Mouse (Mus musculus): Measurements from ENCODE around the gene Taok3.
A peak's percentile ranks its signal among the peaks of the same experiment; 100 is the strongest.
"Not testable (repeated sequence)": the region's sequence is repeated elsewhere in the genome, so short reads cannot be mapped to it uniquely, and the experiment has no call there.

The Taok3 gene

GRCm38 (mm10) chr5:117268749-117269148 lies 148.8 kb downstream of the Taok3 start:
- DNase-seq, result no peak

GRCm38 (mm10) chr5:117269395-117269794 lies 149.5 kb downstream of the Taok3 start:
- no peak for DNase-seq

GRCm38 (mm10) chr5:117271945-117272344 lies 152.0 kb downstream of the Taok3 start:
- DNase-seq, result no peak

GRCm38 (mm10) chr5:117274817-117275216 lies 154.9 kb downstream of the Taok3 start:
- no peak for DNase-seq

GRCm38 (mm10) chr5:117277784-117278183 lies 157.9 kb downstream of the Taok3 start:
- no peak for DNase-seq

GRCm38 (mm10) chr5:117278809-117279668 lies 159.1 kb downstream of the Taok3 start:
- no peak for DNase-seq

- DNase-seq, result no peak
These were observed 159.7 kb downstream of the Taok3 start for GRCm38 (mm10) chr5:117279669-117280050.

- DNase-seq, result no peak
These were observed 161.6 kb downstream of the Taok3 start for GRCm38 (mm10) chr5:117281536-117281935.

GRCm38 (mm10) chr5:117282360-117282759 lies 162.4 kb downstream of the Taok3 start:
- DNase-seq, result no peak

GRCm38 (mm10) chr5:117284029-117284428 lies 164.1 kb downstream of the Taok3 start:
- no peak for DNase-seq

GRCm38 (mm10) chr5:117284682-117285081 lies 164.8 kb downstream of the Taok3 start:
- no peak for DNase-seq

GRCm38 (mm10) chr5:117285266-117285665 lies 165.3 kb downstream of the Taok3 start:
- DNase-seq, result no peak

GRCm38 (mm10) chr5:117286286-117286685 lies 166.4 kb downstream of the Taok3 start:
- no peak for DNase-seq

- DNase-seq, result peak; percentile 88 to 90
These were observed 167.2 kb downstream of the Taok3 start, which contains the start of gene Pebp1 for GRCm38 (mm10) chr5:117286831-117287822. Pebp1 (minus strand) TSS chr5:117287625.

GRCm38 (mm10) chr5:117289646-117290045 lies 169.7 kb downstream of the Taok3 start:
- DNase-seq, result no peak

- no peak for DNase-seq
These were observed 170.2 kb downstream of the Taok3 start for GRCm38 (mm10) chr5:117290081-117290480.

- DNase-seq, result no peak
These were observed 171.4 kb downstream of the Taok3 start for GRCm38 (mm10) chr5:117291312-117291711.

- DNase-seq, result no peak
These were observed 172.6 kb downstream of the Taok3 start for GRCm38 (mm10) chr5:117292547-117292946.

GRCm38 (mm10) chr5:117293776-117294175 lies 173.8 kb downstream of the Taok3 start:
- not testable (repeated sequence) for DNase-seq

GRCm38 (mm10) chr5:117295011-117295410 lies 175.1 kb downstream of the Taok3 start:
- DNase-seq, result no peak

- no peak for DNase-seq
These were observed 183.0 kb downstream of the Taok3 start for GRCm38 (mm10) chr5:117302899-117303298.

- DNase-seq, result no peak
These were observed 184.0 kb downstream of the Taok3 start for GRCm38 (mm10) chr5:117303691-117304579.
